Mouse (Mus musculus) intestine, embryonic 16.5 days (tissue): ENCODE data around the gene Thrap3. TPM values are rescaled to one million over a fixed set of nuclear protein-coding genes. Genes with fewer than 3 reads are reported as not detected.

Source experiments
- ATAC-seq: fragments of 200-750 bp; cut with Nextera tagmentation; 2 replicates; pipeline ENCODE4 v1.8.0; 2017; ENCODE audit warnings: moderate TSS enrichment, moderate library complexity
- H3K27ac ChIP-seq: fragments of 300-500 bp; sonication (generic); 2 replicates; pipeline ENCODE4 v1.5.1; 2014; ENCODE audit warnings: mild to moderate bottlenecking, low read length
- H3K27me3 ChIP-seq: fragments of 300-500 bp; sonication (generic); replicated peaks from 2 replicates; pipeline ENCODE4 v1.6.1; 2014; ENCODE audit warnings: low read length, control low read depth, mixed read lengths; ENCODE audit not compliant: control insufficient read depth, insufficient read depth
- H3K36me3 ChIP-seq: fragments of 300-500 bp; sonication (generic); 2 replicates; pipeline ENCODE4 v1.6.1; 2014; ENCODE audit warnings: low read length, control low read depth; ENCODE audit not compliant: control insufficient read depth, insufficient read depth
- H3K4me1 ChIP-seq: fragments of 300-500 bp; sonication (generic); 2 replicates; pipeline ENCODE4 v1.6.1; 2014; ENCODE audit warnings: low read length, control low read depth, mixed read lengths; ENCODE audit not compliant: control insufficient read depth, insufficient read depth
- H3K4me2 ChIP-seq: fragments of 300-500 bp; sonication (generic); 2 replicates; pipeline ENCODE4 v1.6.1; 2014; ENCODE audit warnings: low read depth, low read length, control low read depth
- H3K4me3 ChIP-seq: fragments of 300-500 bp; sonication (generic); 2 replicates; pipeline ENCODE4 v1.5.1; 2014; ENCODE audit warnings: mild to moderate bottlenecking, low read length
- H3K9ac ChIP-seq: fragments of 300-500 bp; sonication (generic); 2 replicates; pipeline ENCODE4 v1.6.1; 2014; ENCODE audit warnings: low read depth, low read length
- H3K9me3 ChIP-seq: fragments of 300-500 bp; sonication (generic); 2 replicates; pipeline ENCODE4 v1.6.1; 2016; ENCODE audit warnings: low read length, control low read depth; ENCODE audit not compliant: control insufficient read depth
- WGBS: fragments of 180-500 bp; shearing (Covaris S2); extraction: QIAGEN DNeasy Blood & Tissue Kit; methylation state at CpG from one replicate; pipeline ENCODE4 v1.1.7; 2014; 5-methylcytosine and 5-hydroxymethylcytosine counted together
- polyA plus RNA-seq: library from polyadenylated mRNA; unstranded; fragments of >200 nt; fragmentation: Nextera tagmentation; extraction: Ambion mirVana; gene quantifications from 2 replicates; pipeline ENCODE4 v1.2.1, GENCODE M21; 2015

Gene Thrap3
- polyA plus RNA-seq, 1 experiment from 2014 or later = 141 TPM

GRCm38 (mm10) chr4:126152864-126153263, 49.7 kb downstream of the Thrap3 start:
- no peak for ATAC-seq
- Histone ChIP-seq H3K9me3 (no peaks in the 10 kb centered on the region), H3K4me1 (peaks cover 37% of the 10 kb centered on the region), H3K4me3 (no peak overlapping the region), H3K27me3 (no peaks in the 10 kb centered on the region), H3K27ac (no peak overlapping the region), H3K9ac (no peak overlapping the region), H3K4me2 (no peak overlapping the region), H3K36me3 (peaks cover 2% of the 10 kb centered on the region; the same call in 1 of the 2 replicates)
- WGBS = 59% methylated on average over 14 of the region's 14 CpGs

DNA sequence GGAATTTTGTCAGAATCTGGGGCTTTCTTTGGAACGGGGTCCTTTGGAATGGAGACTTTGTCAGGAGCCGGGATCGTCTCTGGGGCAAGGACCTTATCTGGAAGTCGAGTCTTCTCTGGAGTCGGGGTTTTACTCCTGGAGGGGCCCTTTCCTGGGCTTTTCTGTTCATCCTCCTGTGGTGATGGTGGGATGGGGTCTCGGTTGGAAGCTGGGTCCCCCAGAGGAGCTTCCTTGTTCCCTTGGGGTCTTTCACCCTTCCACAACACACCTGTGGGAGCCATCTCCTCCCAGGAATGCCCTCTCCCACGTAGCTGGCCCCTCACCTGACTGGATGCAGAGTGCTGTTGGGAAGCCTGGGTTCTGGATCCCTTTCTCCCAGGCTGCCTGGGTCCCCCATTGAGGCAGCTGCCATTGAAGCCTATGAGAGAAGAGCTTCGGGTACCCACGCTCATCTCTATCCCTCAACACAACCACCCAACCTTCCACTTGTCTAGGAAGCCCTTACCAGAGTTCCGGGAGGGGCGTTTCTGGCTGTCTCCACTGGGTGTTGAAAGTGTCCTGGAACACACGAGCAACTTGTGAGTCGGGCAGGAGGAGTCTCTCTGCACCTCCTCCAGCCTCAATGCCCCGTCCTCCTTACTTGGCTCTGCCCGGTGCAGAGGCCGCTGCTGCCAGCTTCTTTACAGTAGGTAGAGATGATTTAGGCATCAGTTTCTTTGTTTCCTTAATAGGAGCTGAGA, 50.7 kb downstream of the Thrap3 start:
- no peak overlapping the region for H3K4me3 ChIP-seq
- H3K4me2 ChIP-seq = no peak overlapping the region
- no peak overlapping the region for H3K9ac ChIP-seq
- peaks cover 2% of the 10 kb centered on the region; the same call in 1 of the 2 replicates for H3K36me3 ChIP-seq
- no peak for ATAC-seq
- no peaks in the 10 kb centered on the region for H3K27me3 ChIP-seq
- H3K9me3 ChIP-seq = no peaks in the 10 kb centered on the region
- H3K4me1 ChIP-seq = peaks cover 45% of the 10 kb centered on the region
- no peak overlapping the region for H3K27ac ChIP-seq
- 84% methylated on average over 16 of the region's 16 CpGs for WGBS

DNA sequence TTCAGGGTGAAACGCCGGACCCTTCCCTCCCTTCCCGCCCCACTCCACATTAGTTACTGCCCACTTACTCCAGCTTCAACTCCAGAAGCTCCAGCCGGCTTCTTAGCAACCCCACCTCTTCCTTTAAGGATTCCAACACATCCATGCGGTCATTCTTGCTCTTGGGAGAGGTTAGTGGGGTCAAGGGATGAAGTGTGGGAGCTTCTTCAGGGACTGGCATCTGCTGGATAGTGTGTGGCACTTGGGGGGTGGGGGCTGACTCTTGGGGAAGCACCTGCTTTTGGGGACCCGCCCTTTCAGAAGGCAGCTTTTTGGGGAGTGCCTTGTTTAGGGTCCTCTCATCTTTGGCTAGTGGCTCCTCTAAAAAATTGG, 51.6 kb downstream of the Thrap3 start:
- peak overlapping the region; percentile 74 for H3K27ac ChIP-seq
- ATAC-seq = no peak
- H3K4me3 ChIP-seq = peak overlapping the region; percentile 67
- no peaks in the 10 kb centered on the region for H3K9me3 ChIP-seq
- H3K36me3 ChIP-seq = peaks cover 2% of the 10 kb centered on the region; the same call in 1 of the 2 replicates
- peaks cover 41% of the 10 kb centered on the region for H3K4me1 ChIP-seq
- H3K4me2 ChIP-seq = peak overlapping the region; percentile 87
- peak overlapping the region; percentile 18; the same call in 1 of the 2 replicates for H3K9ac ChIP-seq
- H3K27me3 ChIP-seq = no peaks in the 10 kb centered on the region
- 58% methylated on average over 6 of the region's 6 CpGs for WGBS

- Histone ChIP-seq H3K36me3 (peaks cover 2% of the 10 kb centered on the region; the same call in 1 of the 2 replicates), H3K9me3 (no peaks in the 10 kb centered on the region), H3K27me3 (no peaks in the 10 kb centered on the region), H3K9ac (peak overlapping the region; percentile 18), H3K27ac (peak overlapping the region; percentile 74), H3K4me3 (peak overlapping the region; percentile 67), H3K4me2 (peak overlapping the region; percentile 87), H3K4me1 (peaks cover 36% of the 10 kb centered on the region)
- peak; percentile 65 for ATAC-seq
- 47% methylated on average over 16 of the region's 16 CpGs for WGBS
Measured at GRCm38 (mm10) chr4:126150297-126150948, 52.1 kb downstream of the Thrap3 start.

- H3K4me3 ChIP-seq = peak overlapping the region; percentile 67
- peak overlapping the region; percentile 87 for H3K4me2 ChIP-seq
- WGBS = 45% methylated on average over 10 of the region's 10 CpGs
- peaks cover 29% of the 10 kb centered on the region for H3K4me1 ChIP-seq
- ATAC-seq = no peak
- no peaks in the 10 kb centered on the region for H3K9me3 ChIP-seq
- peak overlapping the region; percentile 26; the same call in 1 of the 2 replicates for H3K27ac ChIP-seq
- peak overlapping the region; percentile 82 for H3K9ac ChIP-seq
- no peaks in the 10 kb centered on the region for H3K27me3 ChIP-seq
- peaks cover 2% of the 10 kb centered on the region; the same call in 1 of the 2 replicates for H3K36me3 ChIP-seq
Measured at GRCm38 (mm10) chr4:126149798-126150197, 52.8 kb downstream of the Thrap3 start.

GRCm38 (mm10) chr4:126149041-126149676, 53.4 kb downstream of the Thrap3 start:
- WGBS = 31% methylated on average over 42 of the region's 42 CpGs
- Histone ChIP-seq H3K27me3 (no peaks in the 10 kb centered on the region), H3K9ac (peak overlapping the region; percentile 82), H3K27ac (peak overlapping the region; percentile 85), H3K36me3 (peaks cover 2% of the 10 kb centered on the region; the same call in 1 of the 2 replicates), H3K4me2 (peak overlapping the region; percentile 87), H3K9me3 (no peaks in the 10 kb centered on the region), H3K4me3 (peak overlapping the region; percentile 67), H3K4me1 (peaks cover 28% of the 10 kb centered on the region)
- ATAC-seq = peak; percentile 3; the same call in 1 of the 2 replicates

DNA sequence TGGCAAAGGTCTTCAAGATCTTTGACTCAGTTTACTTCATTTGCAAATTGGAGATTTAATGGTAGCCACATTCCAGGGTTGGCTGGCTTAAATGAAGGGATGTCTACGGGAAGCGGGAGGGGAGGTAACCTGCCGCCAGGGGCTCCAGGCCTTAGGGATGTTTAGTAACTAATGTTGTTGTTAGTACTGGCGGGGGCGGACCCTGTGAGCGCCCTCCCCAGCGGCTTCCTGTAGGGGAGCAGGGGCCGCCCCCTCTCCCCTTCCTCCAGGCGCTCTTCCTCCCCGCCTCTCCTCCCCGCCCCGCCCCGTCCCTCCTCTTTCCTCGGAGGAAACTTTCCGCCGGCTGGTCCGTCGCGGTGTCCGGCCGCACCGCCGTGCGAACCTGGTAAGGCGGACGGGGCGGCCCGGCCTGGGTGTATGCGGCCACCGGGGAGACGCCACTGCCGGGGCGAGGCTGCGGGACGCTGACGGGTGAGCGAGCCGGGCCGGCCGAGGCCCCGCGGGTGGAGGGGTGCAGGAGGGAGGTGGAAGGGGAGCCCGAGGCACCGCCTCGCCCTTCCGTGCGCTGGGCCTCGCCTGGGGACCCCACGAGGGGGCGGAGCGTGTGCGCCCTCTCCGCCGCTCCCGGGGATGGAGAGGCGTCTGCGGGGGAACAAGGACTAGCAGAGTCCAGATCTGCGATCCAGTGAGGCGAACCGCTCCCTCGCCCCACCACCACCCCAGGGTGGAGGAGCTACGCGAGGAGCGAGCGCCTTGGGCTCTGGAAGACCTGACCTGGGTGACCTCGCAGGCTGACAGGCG, 54.2 kb downstream of the Thrap3 start:
- Histone ChIP-seq H3K4me1 (peaks cover 28% of the 10 kb centered on the region), H3K4me3 (peak overlapping the region; percentile 67), H3K27me3 (no peaks in the 10 kb centered on the region), H3K9ac (peak overlapping the region; percentile 82), H3K27ac (peak overlapping the region; percentile 85), H3K9me3 (no peaks in the 10 kb centered on the region), H3K36me3 (peaks cover 2% of the 10 kb centered on the region; the same call in 1 of the 2 replicates), H3K4me2 (peak overlapping the region; percentile 87)
- ATAC-seq = peak; percentile 74
- 1% methylated on average over 64 of the region's 67 CpGs for WGBS

GRCm38 (mm10) chr4:126147533-126148160, 54.9 kb downstream of the Thrap3 start, which contains the start of gene Eva1b:
Eva1b (plus strand) TSS chr4:126147744.
- H3K27me3 ChIP-seq = no peaks in the 10 kb centered on the region
- ATAC-seq = peak; percentile 80
- peaks cover 28% of the 10 kb centered on the region for H3K4me1 ChIP-seq
- WGBS = 2% methylated on average over 24 of the region's 24 CpGs
- H3K9me3 ChIP-seq = no peaks in the 10 kb centered on the region
- peaks cover 2% of the 10 kb centered on the region; the same call in 1 of the 2 replicates for H3K36me3 ChIP-seq
- H3K27ac ChIP-seq = peak within 1 kb of the TSS; percentile 85
- peak within 1 kb of the TSS; percentile 87 for H3K4me2 ChIP-seq
- peak within 1 kb of the TSS; percentile 67 for H3K4me3 ChIP-seq
- peak within 1 kb of the TSS; percentile 82 for H3K9ac ChIP-seq
